Mouse (Mus musculus): ENCODE measurements around the gene Lage3. TPM values are rescaled to one million over a fixed set of nuclear protein-coding genes. Genes with fewer than 3 reads are reported as not detected.
"Not testable (repeated sequence)": the region's sequence is repeated elsewhere in the genome, so short reads cannot be mapped to it uniquely, and the experiment has no call there.

The Lage3 gene
- total and polyA plus RNA-seq, 3 experiments = 24.4 to 38.5 (median 32.0) TPM

- H3K4me3 ChIP-seq = peak within 1 kb of the TSS; percentile 51
- WGBS = 18% methylated on average over 32 of the region's 32 CpGs
- no peaks in the 10 kb centered on the region for H3K79me2 ChIP-seq (replicated peaks; ENCODE audit: control insufficient read depth, insufficient read depth, low read length)
- peak within 1 kb of the TSS; percentile 52; the same call in 1 of the 2 replicates for H3K27ac ChIP-seq
- intact Hi-C loops (cut with DNase I) = loop anchor here (2.0 to 5.0 kb wide), 2 partner anchors 18 to 101 kb away; partner anchors contain the start of gene Rpl10
- DNase-seq = peak; percentile 88 to 91
- H3K27me3 ChIP-seq (ENCODE audit: control insufficient read depth, insufficient read depth, low read length) = no peaks in the 10 kb centered on the region
- no peaks in the 10 kb centered on the region; the same call in 1 of the 2 replicates for H3K4me1 ChIP-seq (ENCODE audit: control insufficient read depth, insufficient read depth, low read length)
- TF ChIP-seq EP300 (IDR thresholded peaks at IDR 0.05; ENCODE audit: insufficient read depth, low read depth, low read length) (0 out of 2 replicates have a peak, but pooled peaks have one; percentile 56), POLR2A (IDR thresholded peaks at IDR 0.05; ENCODE audit: insufficient read depth, low read depth, low read length) (peak; percentile 80), CTCF (IDR thresholded peaks at IDR 0.05) (0 out of 2 replicates have a peak, but pooled peaks have one; percentile 5)
- no peaks in the 10 kb centered on the region for H3K36me3 ChIP-seq (ENCODE audit: control insufficient read depth, insufficient read depth, low read length)
- H3K9ac ChIP-seq (ENCODE audit: low read depth, low read length) = peak within 1 kb of the TSS; percentile 80
Observed at GRCm38 (mm10) chrX:74372888-74373549, 19.6 kb upstream of the Lage3 start, which contains the start of the genes Ubl4a and Slc10a3. Gene Ubl4a (minus strand): TSS chrX:74373218. Gene Slc10a3 (minus strand): TSS chrX:74373349.

- intact Hi-C loops (cut with DNase I) = loop anchor here (5.0 kb wide), 2 partner anchors 56 to 121 kb away; partner anchors contain the start of genes Fam50a and Flna
- TF ChIP-seq EP300 (IDR thresholded peaks at IDR 0.05; ENCODE audit: insufficient read depth, low read depth, low read length) = no peak
- peak; percentile 35 for TF ChIP-seq CTCF (IDR thresholded peaks at IDR 0.05)
- TF ChIP-seq POLR2A (IDR thresholded peaks at IDR 0.05; ENCODE audit: insufficient read depth, low read depth, low read length) = peak; percentile 15; the same call in 1 of the 2 replicates
- WGBS = 14% methylated on average over 49 of the region's 49 CpGs
Observed at GRCm38 (mm10) chrX:74368209-74368909, 14.9 kb upstream of the Lage3 start.

GRCm38 (mm10) chrX:74367512-74367911, 14.1 kb upstream of the Lage3 start:
- peak overlapping the region; percentile 85 for H3K9ac ChIP-seq (ENCODE audit: low read depth, low read length)
- TF ChIP-seq POLR2A (IDR thresholded peaks at IDR 0.05; ENCODE audit: insufficient read depth, low read depth, low read length) (no peak), EP300 (IDR thresholded peaks at IDR 0.05; ENCODE audit: insufficient read depth, low read depth, low read length) (no peak), CTCF (IDR thresholded peaks at IDR 0.05) (no peak)
- H3K4me1 ChIP-seq (ENCODE audit: control insufficient read depth, insufficient read depth, low read length) = peaks cover 3% of the 10 kb centered on the region
- no peaks in the 10 kb centered on the region for H3K27me3 ChIP-seq (ENCODE audit: control insufficient read depth, insufficient read depth, low read length)
- peak overlapping the region; percentile 83 for H3K27ac ChIP-seq
- H3K36me3 ChIP-seq (ENCODE audit: control insufficient read depth, insufficient read depth, low read length) = peaks cover 4% of the 10 kb centered on the region; the same call in 1 of the 2 replicates
- no peak for DNase-seq
- peak overlapping the region; percentile 68 for H3K4me3 ChIP-seq
- intact Hi-C loops (cut with DNase I) = loop anchor here (5.0 kb wide), 2 partner anchors 55 to 120 kb away; partner anchors contain the start of genes Fam50a and Flna
- H3K79me2 ChIP-seq (replicated peaks; ENCODE audit: control insufficient read depth, insufficient read depth, low read length) = no peaks in the 10 kb centered on the region
- 46% methylated on average over 10 of the region's 10 CpGs for WGBS

More at GRCm38 (mm10) chrX:74368209-74368909, 14.9 kb upstream of the Lage3 start:
- Histone ChIP-seq H3K4me3 (peak overlapping the region; percentile 68), H3K9ac (ENCODE audit: low read depth, low read length) (peak overlapping the region; percentile 85), H3K79me2 (replicated peaks; ENCODE audit: control insufficient read depth, insufficient read depth, low read length) (no peaks in the 10 kb centered on the region), H3K4me1 (ENCODE audit: control insufficient read depth, insufficient read depth, low read length) (peaks cover 3% of the 10 kb centered on the region), H3K36me3 (ENCODE audit: control insufficient read depth, insufficient read depth, low read length) (peaks cover 4% of the 10 kb centered on the region; the same call in 1 of the 2 replicates), H3K27ac (peak overlapping the region; percentile 83), H3K27me3 (ENCODE audit: control insufficient read depth, insufficient read depth, low read length) (no peaks in the 10 kb centered on the region)
- DNase-seq = peak; percentile 84 to 86

GRCm38 (mm10) chrX:74359171-74359570, 5.8 kb upstream of the Lage3 start:
- Histone ChIP-seq H3K9ac (ENCODE audit: low read depth, low read length) (no peak overlapping the region), H3K27me3 (ENCODE audit: control insufficient read depth, insufficient read depth, low read length) (no peaks in the 10 kb centered on the region), H3K36me3 (ENCODE audit: control insufficient read depth, insufficient read depth, low read length) (no peaks in the 10 kb centered on the region), H3K4me1 (ENCODE audit: control insufficient read depth, insufficient read depth, low read length) (no peaks in the 10 kb centered on the region), H3K79me2 (replicated peaks; ENCODE audit: control insufficient read depth, insufficient read depth, low read length) (no peaks in the 10 kb centered on the region), H3K4me3 (no peak overlapping the region), H3K27ac (no peak overlapping the region)
- 45% methylated on average over 11 of the region's 11 CpGs for WGBS
- intact Hi-C loops (cut with DNase I) = no loop called here
- TF ChIP-seq EP300 (IDR thresholded peaks at IDR 0.05; ENCODE audit: insufficient read depth, low read depth, low read length) (no peak), POLR2A (IDR thresholded peaks at IDR 0.05; ENCODE audit: insufficient read depth, low read depth, low read length) (no peak), CTCF (IDR thresholded peaks at IDR 0.05) (no peak)
- DNase-seq = no peak

GRCm38 (mm10) chrX:74357069-74357468, 3.7 kb upstream of the Lage3 start:
- H3K27me3 ChIP-seq (ENCODE audit: control insufficient read depth, insufficient read depth, low read length); intact Hi-C loops (cut with DNase I); H3K36me3 ChIP-seq (ENCODE audit: control insufficient read depth, insufficient read depth, low read length); H3K4me3 ChIP-seq; DNase-seq; H3K27ac ChIP-seq; H3K9ac ChIP-seq (ENCODE audit: low read depth, low read length); H3K4me1 ChIP-seq (ENCODE audit: control insufficient read depth, insufficient read depth, low read length); H3K79me2 ChIP-seq (replicated peaks; ENCODE audit: control insufficient read depth, insufficient read depth, low read length): not testable (repeated sequence)
- WGBS = 84% methylated on average over 3 of the region's 3 CpGs

Data from heart, adult 2 months (tissue).